Mouse (Mus musculus) thymus, adult 2 months (tissue): ENCODE data around the gene Sez6l.

Experiments
- CTCF ChIP-seq: fragments of 200-500 bp; IDR thresholded peaks from 2 replicates; pipeline ENCODE4 v1.5.1; 2012; ENCODE audit warnings: mild to moderate bottlenecking, control low read depth, low read length, moderate library complexity, borderline replicate concordance; ENCODE audit not compliant: control insufficient read depth, poor library complexity, insufficient read depth; ENCODE audit errors: extremely low read depth
- POLR2A ChIP-seq: fragments of 200-500 bp; IDR thresholded peaks from 2 replicates; pipeline ENCODE4 v1.6.1; 2012; ENCODE audit warnings: mild to moderate bottlenecking, low read length, control low read depth, moderate library complexity; ENCODE audit not compliant: control insufficient read depth, poor library complexity, insufficient read depth; ENCODE audit errors: extremely low read depth

DNA sequence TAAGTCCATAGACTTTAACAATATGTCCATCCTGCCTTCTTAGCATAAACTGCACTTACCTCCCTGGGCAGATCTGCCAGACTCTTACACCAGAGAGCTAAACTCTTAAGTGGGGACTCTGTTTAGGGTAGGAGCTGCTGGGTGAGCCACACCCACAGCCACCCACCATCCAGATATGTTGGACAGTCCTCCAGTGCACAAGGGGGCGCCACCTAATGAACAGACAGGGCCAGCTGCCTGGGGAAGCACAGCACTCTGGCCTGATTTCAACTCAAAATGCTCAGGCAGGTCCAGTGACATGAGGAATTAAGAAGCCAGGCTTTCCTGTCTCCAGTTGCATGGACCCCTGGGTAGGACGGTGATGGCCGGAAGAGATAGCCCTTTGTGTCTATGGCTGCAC is 60.5 kb downstream of the Sez6l start:
- 0 out of 2 replicates have a peak, but pooled peaks have one; percentile 15 for TF ChIP-seq CTCF
- no peak for TF ChIP-seq POLR2A
